Mouse (Mus musculus) E14TG2a.4 (cell line): Measurements from ENCODE around the gene Dclk1.
A peak's percentile ranks its signal among the peaks of the same experiment; 100 is the strongest.

Experiments
- H3K27me3 ChIP-seq: 2 replicates; pipeline ENCODE4 v1.6.1; 2014; ENCODE audit warnings: low read length, control low read depth; ENCODE audit not compliant: insufficient read depth
- H3K36me3 ChIP-seq: 2 replicates; pipeline ENCODE4 v1.6.1; 2014; ENCODE audit warnings: low read length, control low read depth; ENCODE audit not compliant: insufficient read depth
- H3K4me1 ChIP-seq: replicated peaks from 2 replicates; pipeline ENCODE4 v1.6.1; 2014; ENCODE audit warnings: low read depth, low read length, control low read depth
- H3K4me3 ChIP-seq: replicated peaks from 2 replicates; pipeline ENCODE4 v1.5.1; 2014; ENCODE audit warnings: mild to moderate bottlenecking, low read length
- H3K9me3 ChIP-seq: 2 replicates; pipeline ENCODE4 v1.6.1; 2014; ENCODE audit warnings: low read length, control low read depth
- CTCF ChIP-seq: conservative IDR thresholded peaks from 2 replicates; pipeline ENCODE4 v1.5.1; 2014; ENCODE audit warnings: low read length
- NANOG ChIP-seq: IDR thresholded peaks from 2 replicates; pipeline ENCODE4 v1.6.1; 2014; ENCODE audit warnings: borderline replicate concordance, low read length, mixed read lengths
- POU5F1 ChIP-seq: IDR thresholded peaks from 2 replicates; pipeline ENCODE4 v1.6.1; 2014; ENCODE audit warnings: low read length, borderline replicate concordance

Dclk1 gene

GRCm38 (mm10) chr3:55517454-55518014, 275.4 kb downstream of the Dclk1 start:
- H3K4me1 ChIP-seq: no peaks in the 10 kb centered on the region

DNA sequence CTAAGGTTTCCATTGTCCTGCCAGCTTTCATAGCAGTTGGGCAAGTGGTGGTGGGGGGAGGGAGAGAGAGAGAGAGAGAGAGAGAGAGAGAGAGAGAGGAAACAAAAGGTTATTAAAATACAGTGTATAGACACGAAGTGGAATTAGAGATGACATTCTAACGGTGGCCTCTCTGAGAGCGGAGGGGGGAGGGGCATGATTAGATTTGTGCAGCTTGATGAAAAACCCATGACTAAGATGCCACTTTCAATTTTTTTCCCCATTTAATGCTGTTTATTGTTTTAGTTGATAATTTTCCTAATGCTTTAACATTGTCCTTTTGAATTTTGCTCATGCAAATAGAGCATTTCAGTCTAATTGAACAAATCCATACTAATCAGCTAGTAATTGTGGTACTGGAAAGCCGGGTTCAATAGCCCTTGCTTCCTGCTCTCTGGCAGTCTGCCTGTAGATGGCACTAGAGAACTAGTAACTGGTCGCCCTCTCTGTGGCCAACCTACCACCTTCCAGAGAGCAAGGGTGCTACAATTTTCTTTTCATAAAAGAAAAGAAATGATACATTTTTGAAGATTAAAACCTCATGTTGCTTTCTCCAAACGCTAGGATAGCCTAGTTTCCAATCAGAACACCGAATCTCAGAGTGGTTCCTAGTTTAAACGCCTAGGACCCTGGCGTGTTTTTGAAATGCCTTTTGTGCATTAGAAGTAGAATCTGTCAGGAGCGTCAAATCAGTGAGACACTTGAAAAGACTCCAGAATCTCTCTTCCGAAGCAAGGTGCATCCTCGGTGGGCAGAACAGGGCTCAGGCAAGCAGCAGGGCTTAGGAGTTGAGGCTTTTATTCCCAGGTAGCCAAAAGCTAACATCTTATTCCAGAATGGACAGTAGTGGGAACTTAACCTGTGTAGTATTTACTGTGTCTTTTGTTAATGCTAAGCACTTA, 278.3 kb downstream of the Dclk1 start:
- Histone ChIP-seq H3K4me1 (no peaks in the 10 kb centered on the region; the same call in 1 of the 2 replicates), H3K4me3 (no peak overlapping the region), H3K9me3 (no peaks in the 10 kb centered on the region), H3K36me3 (no peaks in the 10 kb centered on the region), H3K27me3 (peaks cover 4% of the 10 kb centered on the region; the same call in 1 of the 2 replicates)
- no peak for TF ChIP-seq NANOG
- TF ChIP-seq CTCF: peak; percentile 69

More at GRCm38 (mm10) chr3:55517454-55518014, 275.4 kb downstream of the Dclk1 start:
- H3K9me3 ChIP-seq: no peaks in the 10 kb centered on the region
- H3K27me3 ChIP-seq: peaks cover 4% of the 10 kb centered on the region; the same call in 1 of the 2 replicates
- H3K4me3 ChIP-seq: no peak overlapping the region
- no peaks in the 10 kb centered on the region for H3K36me3 ChIP-seq
- no peak for TF ChIP-seq NANOG
- TF ChIP-seq POU5F1: no peak
- TF ChIP-seq CTCF: no peak

DNA sequence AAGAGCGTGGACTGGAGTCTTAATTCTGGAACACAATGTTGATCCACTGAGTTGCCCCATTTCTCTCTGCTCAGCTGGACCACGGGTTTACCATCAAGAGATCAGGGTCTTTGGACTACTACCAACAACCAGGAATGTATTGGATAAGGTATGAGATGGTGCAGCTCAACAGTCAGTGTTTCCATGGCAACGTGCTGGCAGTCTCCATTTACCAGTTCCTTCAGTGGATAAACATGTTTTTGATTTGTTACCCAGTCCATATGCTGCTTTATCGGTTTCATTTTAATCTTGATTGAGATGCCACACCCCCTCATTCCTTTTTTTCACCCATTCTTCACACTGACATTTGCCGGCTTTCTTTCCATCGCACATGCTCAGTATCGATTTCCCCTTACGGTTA, 279.6 kb downstream of the Dclk1 start:
- H3K9me3 ChIP-seq: no peaks in the 10 kb centered on the region
- no peaks in the 10 kb centered on the region for H3K36me3 ChIP-seq
- no peaks in the 10 kb centered on the region; the same call in 1 of the 2 replicates for H3K4me1 ChIP-seq
- TF ChIP-seq CTCF (no peak), POU5F1 (no peak), NANOG (no peak)
- no peak overlapping the region for H3K4me3 ChIP-seq
- peaks cover 4% of the 10 kb centered on the region; the same call in 1 of the 2 replicates for H3K27me3 ChIP-seq

- Histone ChIP-seq H3K27me3 (no peaks in the 10 kb centered on the region), H3K9me3 (peaks cover 9% of the 10 kb centered on the region; the same call in 1 of the 2 replicates), H3K4me1 (no peaks in the 10 kb centered on the region; the same call in 1 of the 2 replicates), H3K36me3 (no peaks in the 10 kb centered on the region), H3K4me3 (no peak overlapping the region)
- no peak for TF ChIP-seq POU5F1
- TF ChIP-seq NANOG: no peak
These were observed 281.1 kb downstream of the Dclk1 start for GRCm38 (mm10) chr3:55523224-55523623.

DNA sequence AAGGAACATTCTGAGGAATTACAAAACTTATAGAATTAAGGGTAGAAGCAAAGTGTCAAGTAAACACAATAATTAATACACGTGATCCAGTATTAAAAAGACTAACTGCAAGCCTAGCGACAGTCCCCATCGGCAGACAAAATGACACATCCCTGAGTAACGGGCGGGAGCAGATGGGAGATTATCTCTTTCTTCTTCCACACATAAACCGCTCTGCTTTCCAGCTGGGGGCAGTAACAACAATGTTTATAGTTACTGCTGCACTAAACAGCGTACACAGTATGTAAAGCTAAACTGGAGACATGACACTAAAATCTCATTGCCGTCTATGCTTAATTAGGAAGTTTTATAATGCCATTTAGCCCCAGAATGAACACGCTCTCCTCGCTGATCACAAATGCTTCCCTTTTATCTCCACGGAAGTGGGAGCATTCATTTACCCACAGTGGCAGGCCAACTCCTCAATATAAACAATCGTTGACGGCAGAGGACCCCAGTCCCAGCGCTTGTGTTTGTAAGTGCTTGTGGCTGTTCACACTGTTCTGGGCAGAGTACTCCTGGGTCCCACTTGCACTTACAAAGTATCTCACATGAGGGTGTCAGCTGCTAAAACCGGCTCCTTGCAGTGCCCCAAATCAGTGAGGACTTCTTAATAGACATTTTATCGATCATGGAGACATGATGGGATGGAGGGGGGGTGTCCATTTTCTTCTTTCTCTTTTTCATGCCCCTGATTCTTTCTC, 281.7 kb downstream of the Dclk1 start:
- Histone ChIP-seq H3K4me3 (no peak overlapping the region), H3K9me3 (peaks cover 10% of the 10 kb centered on the region; the same call in 1 of the 2 replicates), H3K4me1 (no peaks in the 10 kb centered on the region; the same call in 1 of the 2 replicates), H3K27me3 (no peaks in the 10 kb centered on the region), H3K36me3 (no peaks in the 10 kb centered on the region)
- TF ChIP-seq NANOG (no peak), POU5F1 (no peak), CTCF (no peak)

- Histone ChIP-seq H3K27me3 (no peaks in the 10 kb centered on the region), H3K9me3 (peaks cover 10% of the 10 kb centered on the region; the same call in 1 of the 2 replicates), H3K4me1 (no peaks in the 10 kb centered on the region; the same call in 1 of the 2 replicates), H3K4me3 (no peak overlapping the region), H3K36me3 (no peaks in the 10 kb centered on the region)
- TF ChIP-seq POU5F1: no peak
- TF ChIP-seq CTCF: no peak
- TF ChIP-seq NANOG: no peak
These were observed 282.5 kb downstream of the Dclk1 start for GRCm38 (mm10) chr3:55524491-55525195.

DNA sequence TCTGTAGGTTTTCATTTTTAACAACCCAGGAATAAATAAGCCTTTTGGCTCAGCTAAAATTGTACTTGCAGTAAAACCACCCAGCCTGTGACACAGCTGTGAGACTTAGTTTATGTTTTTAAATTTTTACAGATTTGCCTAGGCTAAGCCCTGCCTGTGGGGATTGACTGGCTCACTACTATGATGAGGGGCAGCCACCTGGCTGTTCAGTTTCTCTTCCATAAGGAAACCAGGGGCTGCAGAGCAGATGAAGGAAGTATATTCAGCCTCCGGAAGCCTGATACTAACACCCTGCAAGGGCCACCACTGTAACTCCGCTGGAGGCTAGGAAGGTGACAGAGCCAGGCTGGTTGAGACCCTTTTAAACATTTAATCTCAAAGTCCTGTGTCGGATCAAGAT, 284.3 kb downstream of the Dclk1 start:
- Histone ChIP-seq H3K36me3 (no peaks in the 10 kb centered on the region), H3K4me1 (no peaks in the 10 kb centered on the region; the same call in 1 of the 2 replicates), H3K27me3 (no peaks in the 10 kb centered on the region), H3K9me3 (peaks cover 10% of the 10 kb centered on the region; the same call in 1 of the 2 replicates), H3K4me3 (no peak overlapping the region)
- no peak for TF ChIP-seq CTCF
- no peak for TF ChIP-seq POU5F1
- TF ChIP-seq NANOG: no peak
